Mouse (Mus musculus) midbrain, embryonic 16.5 days (tissue): ENCODE data around the gene Tex21. TPM values are rescaled to one million over a fixed set of nuclear protein-coding genes. Genes with fewer than 3 reads are reported as not detected.
A peak's percentile ranks its signal among the peaks of the same experiment; 100 is the strongest.
"Not testable (repeated sequence)": the region's sequence is repeated elsewhere in the genome, so short reads cannot be mapped to it uniquely, and the experiment has no call there.

ENCODE experiments used
- ATAC-seq: fragments of 200-750 bp; cut with Nextera tagmentation; 2 replicates; pipeline ENCODE4 v1.8.0; 2017; ENCODE audit warnings: moderate TSS enrichment
- H3K27ac ChIP-seq: fragments of 300-500 bp; sonication (generic); 2 replicates; pipeline ENCODE4 v1.5.1; 2014; ENCODE audit warnings: mild to moderate bottlenecking, low read length, mixed read lengths
- H3K27me3 ChIP-seq: fragments of 300-500 bp; sonication (generic); 2 replicates; pipeline ENCODE4 v1.6.1; 2014; ENCODE audit warnings: low read depth, low read length, mixed read lengths; ENCODE audit not compliant: control insufficient read depth, insufficient read depth
- H3K36me3 ChIP-seq: fragments of 300-500 bp; sonication (generic); 2 replicates; pipeline ENCODE4 v1.6.1; 2014; ENCODE audit warnings: mild to moderate bottlenecking, low read length, moderate library complexity, mixed read lengths; ENCODE audit not compliant: control insufficient read depth, insufficient read depth
- H3K4me1 ChIP-seq: fragments of 300-500 bp; sonication (generic); 2 replicates; pipeline ENCODE4 v1.6.1; 2014; ENCODE audit warnings: mild to moderate bottlenecking, low read length, mixed read lengths; ENCODE audit not compliant: control insufficient read depth, insufficient read depth
- H3K4me2 ChIP-seq: fragments of 300-500 bp; sonication (generic); 2 replicates; pipeline ENCODE4 v1.6.1; 2014; ENCODE audit warnings: mild to moderate bottlenecking, low read length, mixed read lengths
- H3K4me3 ChIP-seq: fragments of 300-500 bp; sonication (generic); 2 replicates; pipeline ENCODE4 v1.5.1; 2014; ENCODE audit warnings: low read depth, mild to moderate bottlenecking, low read length, moderate library complexity, mixed read lengths
- H3K9ac ChIP-seq: fragments of 300-500 bp; sonication (generic); 2 replicates; pipeline ENCODE4 v1.6.1; 2014; ENCODE audit warnings: low read depth, low read length, mixed read lengths
- H3K9me3 ChIP-seq: fragments of 300-500 bp; sonication (generic); replicated peaks from 2 replicates; pipeline ENCODE4 v1.6.1; 2014; ENCODE audit warnings: mild to moderate bottlenecking, low read length, mixed read lengths; ENCODE audit not compliant: control insufficient read depth, poor library complexity, severe bottlenecking
- WGBS: fragments of 180-500 bp; shearing (Covaris S2); extraction: QIAGEN DNeasy Blood & Tissue Kit; methylation state at CpG from one replicate; pipeline ENCODE4 v1.1.7; 2014; 5-methylcytosine and 5-hydroxymethylcytosine counted together
- polyA plus RNA-seq: library from polyadenylated mRNA; unstranded; fragments of >200 nt; fragmentation: Nextera tagmentation; extraction: Ambion mirVana; gene quantifications from 2 replicates; pipeline ENCODE4 v1.2.1, GENCODE M21; 2015

The Tex21 gene
- polyA plus RNA-seq, 1 experiment from 2014 or later = not detected

DNA sequence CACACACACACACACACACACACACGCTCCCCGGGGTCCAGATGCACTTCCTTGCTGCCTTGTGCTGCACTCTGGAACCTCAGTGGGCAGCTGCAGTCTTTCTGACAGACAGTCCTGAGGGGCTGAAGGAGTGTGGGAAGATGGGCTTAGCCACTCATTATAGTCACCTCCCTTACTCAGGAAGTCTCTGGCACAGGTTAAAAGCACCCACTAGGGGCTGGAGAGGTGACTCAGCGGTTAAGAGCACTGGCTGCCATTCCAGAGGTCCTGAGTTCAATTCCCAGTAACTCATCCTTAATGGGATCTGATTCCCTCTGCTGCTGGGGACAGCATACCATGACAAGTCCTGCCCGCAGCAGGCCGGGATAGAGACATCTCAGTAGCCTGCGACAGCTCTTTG is 15.9 kb downstream of the Tex21 start:
- Histone ChIP-seq H3K4me3 (no peak overlapping the region), H3K4me1 (no peaks in the 10 kb centered on the region), H3K4me2 (no peak overlapping the region), H3K9me3 (no peaks in the 10 kb centered on the region), H3K36me3 (no peaks in the 10 kb centered on the region), H3K27ac (no peak overlapping the region), H3K9ac (no peak overlapping the region), H3K27me3 (no peaks in the 10 kb centered on the region)
- WGBS = 76% methylated on average over 5 of the region's 6 CpGs
- no peak for ATAC-seq

DNA sequence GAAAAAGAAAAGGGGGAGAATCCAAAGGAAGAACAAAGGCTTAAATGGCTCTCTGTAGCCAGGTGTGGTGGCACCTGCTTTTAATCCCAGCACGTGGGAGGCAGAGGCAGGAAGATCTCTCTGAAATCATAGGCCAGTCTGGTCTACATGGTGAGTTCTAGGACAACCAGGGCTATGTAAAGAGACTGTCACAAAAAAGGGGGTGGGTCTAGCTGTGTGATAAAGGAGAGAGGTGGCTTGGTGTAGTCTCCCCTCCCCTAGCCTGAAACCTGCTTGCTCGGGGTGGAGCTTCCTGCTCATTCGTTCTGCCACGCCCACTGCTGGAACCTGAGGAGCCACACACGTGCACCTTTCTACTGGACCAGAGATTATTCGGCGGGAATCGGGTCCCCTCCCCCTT is 24.4 kb downstream of the Tex21 start:
- H3K4me2 ChIP-seq, H3K27me3 ChIP-seq, H3K36me3 ChIP-seq, H3K4me1 ChIP-seq, H3K4me3 ChIP-seq, H3K9ac ChIP-seq, ATAC-seq, H3K9me3 ChIP-seq, H3K27ac ChIP-seq: not testable (repeated sequence)
- 48% methylated on average over 3 of the region's 8 CpGs for WGBS

GRCm38 (mm10) chr12:76216716-76217115 is 29.8 kb downstream of the Tex21 start:
- Histone ChIP-seq H3K27me3 (no peaks in the 10 kb centered on the region), H3K27ac (no peak overlapping the region), H3K4me1 (no peaks in the 10 kb centered on the region), H3K9ac (no peak overlapping the region), H3K4me2 (no peak overlapping the region), H3K9me3 (no peaks in the 10 kb centered on the region), H3K4me3 (no peak overlapping the region), H3K36me3 (no peaks in the 10 kb centered on the region)
- 72% methylated on average over 11 of the region's 11 CpGs for WGBS
- no peak for ATAC-seq

GRCm38 (mm10) chr12:76215121-76215520 is 31.4 kb downstream of the Tex21 start:
- no peaks in the 10 kb centered on the region for H3K4me1 ChIP-seq
- H3K27ac ChIP-seq = no peak overlapping the region
- WGBS = 19% methylated on average over 5 of the region's 5 CpGs
- H3K4me2 ChIP-seq = no peak overlapping the region
- no peak for ATAC-seq
- no peak overlapping the region for H3K4me3 ChIP-seq
- H3K9me3 ChIP-seq = no peaks in the 10 kb centered on the region
- H3K36me3 ChIP-seq = no peaks in the 10 kb centered on the region
- H3K9ac ChIP-seq = no peak overlapping the region
- H3K27me3 ChIP-seq = no peaks in the 10 kb centered on the region

- Histone ChIP-seq H3K4me2 (no peak overlapping the region), H3K27me3 (no peaks in the 10 kb centered on the region), H3K4me3 (no peak overlapping the region), H3K36me3 (no peaks in the 10 kb centered on the region), H3K4me1 (no peaks in the 10 kb centered on the region), H3K27ac (no peak overlapping the region), H3K9ac (no peak overlapping the region), H3K9me3 (no peaks in the 10 kb centered on the region)
- ATAC-seq = no peak
- WGBS = 92% methylated on average over 5 of the region's 5 CpGs
These were observed 37.0 kb downstream of the Tex21 start for GRCm38 (mm10) chr12:76209429-76209974.

- H3K4me3 ChIP-seq = no peak overlapping the region
- H3K4me1 ChIP-seq = peaks cover 7% of the 10 kb centered on the region
- H3K9me3 ChIP-seq = no peaks in the 10 kb centered on the region
- WGBS = 73% methylated on average over 4 of the region's 4 CpGs
- ATAC-seq = no peak
- H3K4me2 ChIP-seq = no peak overlapping the region
- no peak overlapping the region for H3K27ac ChIP-seq
- H3K36me3 ChIP-seq = no peaks in the 10 kb centered on the region
- no peak overlapping the region for H3K9ac ChIP-seq
- H3K27me3 ChIP-seq = no peaks in the 10 kb centered on the region
These were observed 46.2 kb downstream of the Tex21 start for GRCm38 (mm10) chr12:76200326-76200725.

- Histone ChIP-seq H3K4me2 (peak overlapping the region; percentile 86), H3K9ac (peak overlapping the region; percentile 31; the same call in 1 of the 2 replicates), H3K27me3 (no peaks in the 10 kb centered on the region), H3K4me3 (peak overlapping the region; percentile 20; the same call in 1 of the 2 replicates), H3K9me3 (no peaks in the 10 kb centered on the region), H3K27ac (no peak overlapping the region), H3K4me1 (peaks cover 7% of the 10 kb centered on the region), H3K36me3 (no peaks in the 10 kb centered on the region)
- WGBS = 38% methylated on average over 8 of the region's 8 CpGs
- ATAC-seq = peak; percentile 55; the same call in 1 of the 2 replicates
These were observed 49.5 kb downstream of the Tex21 start for GRCm38 (mm10) chr12:76197071-76197470.

- H3K9me3 ChIP-seq = no peaks in the 10 kb centered on the region
- WGBS = 11% methylated on average over 6 of the region's 6 CpGs
- peak; percentile 89 for ATAC-seq
- no peak overlapping the region for H3K27ac ChIP-seq
- H3K4me1 ChIP-seq = peaks cover 7% of the 10 kb centered on the region
- H3K4me2 ChIP-seq = peak overlapping the region; percentile 86
- peak overlapping the region; percentile 31; the same call in 1 of the 2 replicates for H3K9ac ChIP-seq
- H3K27me3 ChIP-seq = no peaks in the 10 kb centered on the region
- no peaks in the 10 kb centered on the region for H3K36me3 ChIP-seq
- peak overlapping the region; percentile 36; the same call in 1 of the 2 replicates for H3K4me3 ChIP-seq
These were observed 49.9 kb downstream of the Tex21 start for GRCm38 (mm10) chr12:76196709-76197054.

DNA sequence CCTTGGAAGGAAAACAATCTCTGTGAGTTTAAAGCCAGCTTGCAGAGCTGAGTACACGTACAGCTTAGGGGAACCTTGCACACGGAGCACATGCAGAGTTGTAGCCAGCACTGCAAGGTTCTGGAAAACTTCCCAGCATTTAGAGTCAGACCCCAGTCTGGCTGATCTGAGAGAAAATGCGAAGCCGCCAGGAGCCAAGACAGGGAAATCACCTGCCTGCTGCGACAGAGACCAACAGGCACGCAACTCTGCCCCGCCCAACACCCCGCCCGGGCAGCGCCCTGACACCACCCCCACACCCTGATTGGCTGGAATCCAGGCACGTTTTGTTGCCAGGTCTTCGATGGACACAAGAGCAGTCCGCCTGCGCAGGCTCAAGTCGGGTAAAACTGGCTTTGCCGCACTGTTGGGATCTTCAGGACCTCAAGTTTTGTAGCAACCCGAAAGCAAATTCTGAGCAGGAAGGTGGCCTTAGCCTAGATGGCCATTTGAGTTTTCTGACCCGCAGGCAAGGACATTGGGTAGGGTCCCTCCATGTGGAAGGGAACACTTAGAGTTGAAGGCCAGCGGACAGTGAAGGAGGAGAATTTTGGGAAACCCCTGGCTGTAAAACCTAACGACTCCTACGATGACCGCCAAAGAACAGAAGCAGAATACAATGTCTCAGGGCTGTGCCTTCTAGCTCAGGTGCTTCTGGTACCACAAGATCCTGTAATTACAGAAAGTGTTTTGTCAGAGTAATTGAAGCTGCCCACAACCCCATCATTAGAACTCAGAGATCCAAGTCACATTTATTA is 50.4 kb downstream of the Tex21 start:
- Histone ChIP-seq H3K36me3 (no peaks in the 10 kb centered on the region), H3K4me2 (peak overlapping the region; percentile 86), H3K9ac (peak overlapping the region; percentile 53), H3K27me3 (no peaks in the 10 kb centered on the region), H3K4me3 (peak overlapping the region; percentile 36), H3K9me3 (no peaks in the 10 kb centered on the region), H3K27ac (no peak overlapping the region), H3K4me1 (peaks cover 7% of the 10 kb centered on the region)
- ATAC-seq = peak; percentile 85
- under 1% methylated on average over 22 of the region's 22 CpGs for WGBS
